Mouse (Mus musculus) brown adipose tissue, adult 24 weeks (tissue): ENCODE measurements at regions not wholly inside any gene's neighbourhood (a gene's known extent, or its start where the extent isn't known, plus 50 kb on each side); places are given as distances from the start of the nearest gene placed in this dataset.
"Not testable (repeated sequence)": the region's sequence is repeated elsewhere in the genome, so short reads cannot be mapped to it uniquely, and the experiment has no call there.

Experiments
- H3K27ac ChIP-seq: fragments of 200-500 bp; replicated peaks from 2 replicates; pipeline ENCODE4 v1.5.1; 2012; ENCODE audit warnings: low read depth, mild to moderate bottlenecking, low read length
- H3K4me1 ChIP-seq: fragments of 200-500 bp; 2 replicates; pipeline ENCODE4 v1.6.1; 2012; ENCODE audit warnings: low read length, mixed read lengths; ENCODE audit not compliant: control insufficient read depth, insufficient read depth, insufficient read length
- H3K4me3 ChIP-seq: fragments of 200-500 bp; 2 replicates; pipeline ENCODE4 v1.5.1; 2012; ENCODE audit warnings: low read depth, mild to moderate bottlenecking, low read length, moderate library complexity; ENCODE audit not compliant: insufficient read depth

DNA sequence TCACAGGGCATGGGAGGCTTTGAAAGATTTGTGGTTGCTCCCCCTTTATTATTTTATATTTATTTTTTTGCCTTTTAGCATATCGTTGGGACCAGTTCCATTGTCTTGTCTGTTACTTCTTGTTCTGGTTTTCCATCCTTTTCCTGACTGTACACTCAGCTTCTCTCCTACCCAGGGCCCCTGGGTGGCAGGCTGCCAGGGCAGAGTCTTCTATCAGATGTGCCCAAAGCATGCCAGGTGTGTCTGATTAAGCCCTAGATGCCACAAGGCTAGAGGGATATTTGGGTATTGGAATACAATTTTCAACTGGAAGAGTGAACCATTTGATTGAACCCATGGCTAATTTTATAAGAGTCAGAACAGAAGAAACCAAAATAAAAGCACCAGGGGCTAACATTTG is 236.2 kb downstream of the Bcl11a start:
- Histone ChIP-seq H3K4me1 (no peaks in the 10 kb centered on the region), H3K4me3 (no peak overlapping the region), H3K27ac (no peak overlapping the region)

- H3K27ac ChIP-seq: no peak overlapping the region
These were observed 237.7 kb downstream of the Bcl11a start for GRCm38 (mm10) chr11:24315582-24315981.

DNA sequence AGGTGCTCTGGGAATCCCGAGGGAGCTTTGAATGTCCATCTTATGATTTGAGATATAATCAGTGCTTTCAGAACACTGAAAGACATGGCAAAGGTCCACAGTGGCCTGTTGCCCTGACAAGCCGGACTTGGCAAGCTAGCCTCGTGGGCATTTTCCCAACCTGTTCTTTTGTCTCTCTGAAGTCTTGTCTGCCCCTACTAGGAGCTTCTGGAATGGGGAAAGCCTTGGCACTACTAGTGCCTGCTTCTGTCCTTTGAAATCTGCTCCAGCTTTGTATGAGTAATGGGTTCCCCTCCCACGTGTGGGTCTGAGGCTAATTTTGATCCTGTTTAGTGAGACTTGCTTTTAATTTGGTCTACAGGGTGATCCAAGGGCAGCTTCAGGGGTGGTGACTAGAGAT is 238.3 kb downstream of the Bcl11a start:
- H3K4me1 ChIP-seq: no peaks in the 10 kb centered on the region
- H3K27ac ChIP-seq: no peak overlapping the region
- no peak overlapping the region for H3K4me3 ChIP-seq

More at GRCm38 (mm10) chr11:24315582-24315981, 237.7 kb downstream of the Bcl11a start:
- Histone ChIP-seq H3K4me1 (no peaks in the 10 kb centered on the region), H3K4me3 (no peak overlapping the region)

GRCm38 (mm10) chr11:24317989-24318735 is 240.3 kb downstream of the Bcl11a start:
- no peaks in the 10 kb centered on the region for H3K4me1 ChIP-seq
- no peak overlapping the region for H3K27ac ChIP-seq
- no peak overlapping the region for H3K4me3 ChIP-seq

GRCm38 (mm10) chr11:24319222-24319621 is 241.4 kb downstream of the Bcl11a start:
- Histone ChIP-seq H3K4me1 (no peaks in the 10 kb centered on the region), H3K27ac (no peak overlapping the region), H3K4me3 (no peak overlapping the region)

DNA sequence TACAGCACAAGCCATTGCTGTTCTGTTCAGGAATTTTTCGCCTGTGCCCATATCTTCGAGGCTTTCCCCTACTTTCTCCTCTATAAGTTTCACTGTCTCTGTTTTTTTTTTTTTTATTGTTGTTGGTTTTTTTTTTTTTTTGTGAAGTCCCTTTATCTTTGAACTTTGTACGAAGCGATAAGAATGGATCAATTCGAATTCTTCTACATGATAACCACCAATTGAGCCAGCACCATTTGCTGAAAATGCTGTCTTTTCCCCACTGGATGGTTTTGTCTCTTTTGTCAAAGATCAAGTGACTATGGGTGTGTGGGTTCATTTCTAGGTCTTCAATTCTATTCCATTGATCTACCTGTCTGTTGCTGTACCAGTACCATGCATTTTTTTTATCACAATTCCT is 244.6 kb downstream of the Bcl11a start:
- H3K4me3 ChIP-seq, H3K4me1 ChIP-seq, H3K27ac ChIP-seq: not testable (repeated sequence)

- Histone ChIP-seq H3K4me3 (no peak overlapping the region), H3K27ac (no peak overlapping the region), H3K4me1 (no peaks in the 10 kb centered on the region)
These were observed 250.6 kb downstream of the Bcl11a start for GRCm38 (mm10) chr11:24328481-24328880.

DNA sequence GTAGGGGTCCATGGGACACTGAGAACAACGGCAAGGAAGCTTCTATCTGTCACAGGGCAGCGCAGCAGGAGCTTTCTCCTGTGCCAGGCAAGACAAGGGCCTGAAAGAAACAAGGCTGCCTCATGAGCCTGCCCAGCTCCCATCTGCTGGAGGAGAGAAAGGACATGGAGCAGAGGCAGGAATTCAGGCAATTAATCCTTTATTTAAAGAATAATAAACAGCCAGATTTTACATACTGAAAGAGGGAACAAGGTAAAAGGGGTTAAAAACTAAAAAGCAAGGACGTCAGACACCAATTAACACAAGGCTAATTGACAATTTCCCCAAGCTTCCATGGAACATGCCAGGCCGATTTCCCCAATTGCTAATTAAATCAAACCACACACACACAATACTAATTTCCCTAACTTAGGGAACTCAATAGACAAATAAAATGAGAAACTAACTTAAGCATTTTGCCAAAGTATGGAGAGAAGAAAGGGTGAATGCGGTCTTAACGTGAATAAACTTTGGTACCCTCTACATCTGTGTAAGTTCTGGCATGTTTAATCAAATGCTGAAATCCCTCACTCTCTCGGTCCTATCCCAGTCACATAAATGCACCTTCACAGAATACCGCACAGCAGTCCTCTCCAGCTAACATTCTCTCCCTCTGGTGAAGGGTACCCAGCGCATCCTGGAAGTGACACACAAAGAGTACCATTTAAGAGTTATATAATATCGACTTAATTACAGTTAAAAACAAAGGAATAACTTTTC is 252.7 kb downstream of the Bcl11a start:
- H3K27ac ChIP-seq: no peak overlapping the region
- H3K4me1 ChIP-seq: no peaks in the 10 kb centered on the region
- no peak overlapping the region for H3K4me3 ChIP-seq

- no peak overlapping the region for H3K4me3 ChIP-seq
- H3K4me1 ChIP-seq: no peaks in the 10 kb centered on the region
- H3K27ac ChIP-seq: no peak overlapping the region
These were observed 254.4 kb downstream of the Bcl11a start for GRCm38 (mm10) chr11:24332241-24332640.

GRCm38 (mm10) chr11:24333111-24333510 is 255.3 kb downstream of the Bcl11a start:
- H3K4me3 ChIP-seq: no peak overlapping the region

GRCm38 (mm10) chr11:24335256-24335655 is 257.4 kb downstream of the Bcl11a start:
- Histone ChIP-seq H3K4me3 (no peak overlapping the region), H3K4me1 (peaks cover 2% of the 10 kb centered on the region; the same call in 1 of the 2 replicates), H3K27ac (no peak overlapping the region)

More at GRCm38 (mm10) chr11:24333111-24333510, 255.3 kb downstream of the Bcl11a start:
- Histone ChIP-seq H3K4me1 (no peaks in the 10 kb centered on the region; the same call in 1 of the 2 replicates), H3K27ac (no peak overlapping the region)

DNA sequence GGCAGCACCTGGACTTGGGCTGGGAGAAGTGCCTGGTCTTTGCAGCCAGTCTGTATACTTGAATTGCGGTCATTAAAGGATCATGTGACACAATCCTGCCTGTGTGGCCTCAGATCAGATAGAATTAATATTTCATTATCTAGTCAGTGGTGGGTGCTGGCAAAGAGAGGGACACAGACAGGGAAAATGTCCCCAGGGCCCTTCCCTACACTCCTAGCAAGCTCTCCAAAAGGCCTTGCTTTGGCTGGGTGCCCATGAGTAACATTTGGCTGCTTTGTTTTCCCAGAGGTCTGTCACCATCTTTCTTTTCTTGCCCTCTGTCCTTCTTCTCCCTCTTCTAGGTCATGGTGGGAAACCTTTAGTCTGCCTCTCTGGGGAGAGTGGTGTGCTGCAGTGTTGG is 260.3 kb downstream of the Bcl11a start:
- Histone ChIP-seq H3K4me1 (peaks cover 6% of the 10 kb centered on the region), H3K27ac (peak overlapping the region; percentile 47; the same call in 1 of the 2 replicates), H3K4me3 (no peak overlapping the region)

DNA sequence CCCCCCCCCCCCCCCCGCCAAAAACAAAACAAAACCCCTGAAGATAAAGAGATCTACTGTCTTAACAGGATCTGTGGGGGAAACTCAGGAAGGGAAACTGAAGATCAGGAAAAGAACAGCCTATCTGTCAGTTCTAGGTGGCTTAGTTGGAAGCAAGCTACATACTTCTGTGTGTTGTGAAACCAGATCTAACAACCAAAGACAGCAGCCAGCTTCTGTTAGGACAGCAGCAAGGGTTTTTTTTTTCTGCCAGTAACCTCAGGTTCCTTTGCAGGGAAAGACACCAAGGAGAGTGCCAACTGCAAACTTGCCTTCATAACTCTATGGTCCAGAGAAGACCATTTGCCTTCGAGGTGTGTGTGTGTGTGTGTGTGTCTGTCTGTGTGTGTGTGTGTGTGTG is 261.2 kb downstream of the Bcl11a start:
- Histone ChIP-seq H3K4me3 (no peak overlapping the region), H3K27ac (no peak overlapping the region), H3K4me1 (peaks cover 6% of the 10 kb centered on the region)

DNA sequence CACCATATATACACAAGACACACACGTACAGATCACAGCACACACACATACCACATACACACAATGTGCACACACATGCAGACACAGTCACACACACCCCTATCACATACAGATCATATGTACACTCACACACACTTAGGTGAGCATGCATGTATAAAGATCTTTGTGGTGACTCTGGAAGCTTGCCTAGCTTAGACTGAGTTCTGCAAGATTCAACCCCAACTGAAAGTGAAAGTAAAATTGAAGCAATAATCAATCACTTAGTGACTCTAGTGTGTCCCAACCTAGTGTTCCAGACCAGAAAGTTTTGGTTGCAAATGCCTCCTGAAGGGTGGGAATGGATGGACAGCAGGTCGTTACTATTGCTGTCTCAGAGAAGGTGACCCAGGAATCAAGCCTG is 262.8 kb downstream of the Bcl11a start:
- Histone ChIP-seq H3K4me3 (no peak overlapping the region), H3K27ac (no peak overlapping the region), H3K4me1 (peaks cover 6% of the 10 kb centered on the region)

GRCm38 (mm10) chr11:24341650-24342049 is 263.8 kb downstream of the Bcl11a start:
- peaks cover 6% of the 10 kb centered on the region for H3K4me1 ChIP-seq
- H3K27ac ChIP-seq: no peak overlapping the region
- no peak overlapping the region for H3K4me3 ChIP-seq

GRCm38 (mm10) chr11:24342176-24342575 is 264.3 kb downstream of the Bcl11a start:
- Histone ChIP-seq H3K27ac (no peak overlapping the region), H3K4me1 (peaks cover 6% of the 10 kb centered on the region), H3K4me3 (no peak overlapping the region)
